Mouse (Mus musculus) testis, adult 2 months (tissue): ENCODE results near the gene Hrct1. TPM values are rescaled to one million over a fixed set of nuclear protein-coding genes. Genes with fewer than 3 reads are reported as not detected.
A peak's percentile ranks its signal among the peaks of the same experiment; 100 is the strongest.

Source experiments
- H3K27ac ChIP-seq: fragments of 200-500 bp; 2 replicates; pipeline ENCODE4 v1.5.1; 2012; ENCODE audit warnings: low read depth, low read length; ENCODE audit not compliant: control insufficient read depth, insufficient read depth
- H3K27me3 ChIP-seq: fragments of 200-500 bp; 2 replicates; pipeline ENCODE4 v1.6.1; 2012; ENCODE audit warnings: mild to moderate bottlenecking, low read length, moderate library complexity; ENCODE audit not compliant: control insufficient read depth, insufficient read depth
- H3K36me3 ChIP-seq: fragments of 200-500 bp; 2 replicates; pipeline ENCODE4 v1.6.1; 2012; ENCODE audit warnings: mild to moderate bottlenecking, low read length; ENCODE audit not compliant: control insufficient read depth, insufficient read depth
- H3K4me1 ChIP-seq: fragments of 200-500 bp; 2 replicates; pipeline ENCODE4 v1.6.1; 2012; ENCODE audit warnings: low read length; ENCODE audit not compliant: control insufficient read depth, insufficient read depth
- H3K4me3 ChIP-seq: fragments of 200-500 bp; 2 replicates; pipeline ENCODE4 v1.5.1; 2012; ENCODE audit warnings: low read depth, mild to moderate bottlenecking, low read length, moderate library complexity, mixed read lengths; ENCODE audit not compliant: control insufficient read depth
- CTCF ChIP-seq: fragments of 200-500 bp; IDR thresholded peaks from 2 replicates; pipeline ENCODE4 v1.5.1; 2012; ENCODE audit warnings: low read depth, mild to moderate bottlenecking, inconsistent platforms, low read length, moderate library complexity; ENCODE audit not compliant: control insufficient read depth, insufficient read depth, insufficient replicate concordance
- POLR2A ChIP-seq: fragments of 200-500 bp; IDR thresholded peaks from 2 replicates; pipeline ENCODE4 v1.6.1; 2012; ENCODE audit warnings: low read depth, mild to moderate bottlenecking, inconsistent platforms, low read length, moderate library complexity; ENCODE audit not compliant: control insufficient read depth
- polyA plus RNA-seq: library from polyadenylated mRNA; depleted of rRNA; stranded (reverse); fragments of >200 nt; gene quantifications from 2 replicates; pipeline ENCODE4 v1.2.3, GENCODE M21; 2012

The Hrct1 gene
- polyA plus RNA-seq, 1 experiment: 0.62 TPM

DNA sequence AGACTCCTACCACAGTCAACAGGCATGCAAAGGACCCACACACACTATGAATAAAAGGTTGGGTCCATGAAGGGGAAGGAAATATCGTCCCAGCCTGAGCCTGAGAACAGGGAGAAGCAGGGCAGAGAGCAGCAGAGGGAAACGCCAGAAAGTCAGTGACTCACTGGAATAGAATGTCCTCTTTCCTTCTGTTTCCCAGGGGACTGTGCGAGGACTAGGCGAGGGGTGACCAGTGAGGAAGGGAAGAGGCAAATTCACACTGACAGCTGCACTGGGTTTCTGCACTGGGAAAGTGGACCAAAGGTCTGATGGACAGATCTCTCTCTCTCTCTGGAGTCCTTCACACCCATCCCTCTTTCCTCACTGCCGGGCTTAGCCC is 1.6 kb downstream of the Hrct1 start:
- no peaks in the 10 kb centered on the region for H3K36me3 ChIP-seq
- H3K4me1 ChIP-seq: peaks cover 23% of the 10 kb centered on the region
- H3K27ac ChIP-seq: peak overlapping the region; percentile 84
- no peaks in the 10 kb centered on the region for H3K27me3 ChIP-seq
- TF ChIP-seq CTCF (no peak), POLR2A (no peak)
- H3K4me3 ChIP-seq: no peak overlapping the region

DNA sequence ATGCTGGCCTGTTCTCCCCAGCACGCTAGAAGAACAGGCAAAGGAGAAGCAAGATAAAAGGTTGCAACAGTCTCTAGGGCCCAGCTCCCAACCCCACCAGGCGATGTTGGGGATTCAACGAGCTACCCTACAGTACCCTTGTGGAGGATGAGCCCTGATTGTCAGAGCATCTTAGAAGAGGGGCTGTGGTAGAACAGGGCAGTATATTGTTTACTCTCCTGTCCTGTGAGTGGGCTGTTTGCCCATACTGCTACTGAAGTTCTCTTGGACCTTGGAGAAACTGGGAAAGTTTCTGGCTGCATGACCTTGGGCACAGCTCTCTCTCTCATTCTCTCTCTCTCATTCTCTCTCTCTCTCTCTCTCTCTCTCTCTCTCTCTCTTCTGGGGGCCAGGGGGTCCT is 2.1 kb downstream of the Hrct1 start:
- no peak for TF ChIP-seq POLR2A
- no peaks in the 10 kb centered on the region for H3K36me3 ChIP-seq
- no peaks in the 10 kb centered on the region for H3K27me3 ChIP-seq
- peaks cover 23% of the 10 kb centered on the region for H3K4me1 ChIP-seq
- peak overlapping the region; percentile 84 for H3K27ac ChIP-seq
- no peak overlapping the region for H3K4me3 ChIP-seq

GRCm38 (mm10) chr4:43729794-43730550 is 3.0 kb downstream of the Hrct1 start, which contains the start of gene Spaar:
Gene Spaar, plus strand, starts transcription at chr4:43730034.
- TF ChIP-seq POLR2A (no peak), CTCF (no peak)
- peaks cover 23% of the 10 kb centered on the region for H3K4me1 ChIP-seq
- peak within 1 kb of the TSS; percentile 44 for H3K4me3 ChIP-seq

GRCm38 (mm10) chr4:43730750-43731297 is 3.8 kb downstream of the Hrct1 start:
- no peak for TF ChIP-seq CTCF
- no peak for TF ChIP-seq POLR2A
- Histone ChIP-seq H3K27ac (peak overlapping the region; percentile 84), H3K27me3 (no peaks in the 10 kb centered on the region), H3K4me3 (peak overlapping the region; percentile 44), H3K4me1 (peaks cover 23% of the 10 kb centered on the region), H3K36me3 (no peaks in the 10 kb centered on the region)

More at GRCm38 (mm10) chr4:43729794-43730550, 3.0 kb downstream of the Hrct1 start, which contains the start of gene Spaar:
- peak within 1 kb of the TSS; percentile 84 for H3K27ac ChIP-seq
- H3K27me3 ChIP-seq: no peaks in the 10 kb centered on the region
- no peaks in the 10 kb centered on the region for H3K36me3 ChIP-seq

DNA sequence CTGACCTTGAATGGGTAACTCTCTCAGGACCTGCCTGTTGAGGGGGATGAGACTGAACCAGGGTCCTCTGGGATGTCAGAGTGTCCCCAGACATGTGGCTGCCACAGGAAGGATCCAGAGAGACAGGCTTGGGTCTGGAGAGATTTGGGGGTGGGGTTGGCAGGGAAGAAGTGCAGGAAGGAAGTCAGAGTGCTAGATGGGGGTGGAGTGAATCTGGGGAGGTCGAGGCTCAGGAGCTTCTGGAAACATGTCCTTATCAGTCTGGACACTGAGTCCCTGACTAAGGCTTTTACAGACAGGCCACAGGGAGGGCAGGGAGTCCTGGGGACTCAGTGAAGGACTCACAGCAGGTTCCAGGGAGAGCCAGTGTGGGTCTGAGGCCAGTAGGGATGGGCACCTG is 5.2 kb downstream of the Hrct1 start:
- TF ChIP-seq POLR2A (no peak), CTCF (no peak)
- Histone ChIP-seq H3K27me3 (no peaks in the 10 kb centered on the region), H3K4me1 (peaks cover 23% of the 10 kb centered on the region), H3K27ac (peak overlapping the region; percentile 65), H3K36me3 (no peaks in the 10 kb centered on the region), H3K4me3 (peak overlapping the region; percentile 4)

DNA sequence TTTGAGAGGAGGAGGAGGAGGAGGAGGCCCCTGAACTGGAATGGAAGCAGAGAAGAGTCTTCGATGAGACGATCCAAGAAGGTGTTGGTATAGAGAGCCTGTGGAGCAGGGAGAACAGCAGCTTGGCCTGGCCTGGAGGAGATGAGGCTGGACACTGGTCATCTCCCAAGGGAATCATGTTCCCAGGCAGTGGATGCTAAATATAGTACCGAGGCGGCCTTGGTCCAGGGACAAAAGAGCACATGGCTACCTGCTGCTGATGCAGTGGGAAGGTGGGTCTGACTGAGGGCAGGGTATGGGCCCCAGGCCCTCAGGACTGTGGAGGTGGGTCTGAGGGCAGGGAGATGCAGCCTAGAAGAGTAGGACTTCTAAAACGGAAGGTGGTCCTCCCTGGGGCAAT is 6.2 kb downstream of the Hrct1 start:
- Histone ChIP-seq H3K36me3 (no peaks in the 10 kb centered on the region), H3K27me3 (no peaks in the 10 kb centered on the region), H3K27ac (peak overlapping the region; percentile 65), H3K4me3 (peak overlapping the region; percentile 4), H3K4me1 (peaks cover 21% of the 10 kb centered on the region)
- TF ChIP-seq CTCF (no peak), POLR2A (no peak)

DNA sequence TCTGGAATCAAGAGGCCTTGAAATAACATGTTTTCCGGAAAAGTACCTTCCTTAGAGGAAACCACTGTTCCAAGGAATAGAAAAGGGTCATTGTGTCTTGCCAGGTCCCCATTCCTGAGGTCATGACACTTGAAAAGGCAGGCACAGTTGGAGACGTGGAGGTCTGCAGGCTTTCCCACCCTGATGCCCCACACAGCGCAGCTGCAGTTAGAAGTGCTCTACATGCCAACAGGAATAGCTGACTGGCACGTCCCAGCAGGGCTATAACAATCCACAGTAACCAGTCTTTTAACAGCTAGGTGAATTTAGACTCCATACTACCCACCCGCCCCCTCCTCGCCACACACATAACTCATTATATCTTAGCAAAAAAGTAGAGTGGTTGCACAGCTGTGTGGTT is 10.2 kb downstream of the Hrct1 start:
- TF ChIP-seq POLR2A (no peak), CTCF (no peak)
- Histone ChIP-seq H3K36me3 (no peaks in the 10 kb centered on the region), H3K27me3 (no peaks in the 10 kb centered on the region), H3K4me1 (peaks cover 2% of the 10 kb centered on the region), H3K4me3 (peak overlapping the region; percentile 69; the same call in 1 of the 2 replicates), H3K27ac (no peak overlapping the region)
